Mouse (Mus musculus): Measurements from ENCODE around the gene Cops3. TPM values are rescaled to one million over a fixed set of nuclear protein-coding genes. Genes with fewer than 3 reads are reported as not detected.

Gene Cops3
- polyA plus RNA-seq, 1 experiment = 65.7 TPM

DNA sequence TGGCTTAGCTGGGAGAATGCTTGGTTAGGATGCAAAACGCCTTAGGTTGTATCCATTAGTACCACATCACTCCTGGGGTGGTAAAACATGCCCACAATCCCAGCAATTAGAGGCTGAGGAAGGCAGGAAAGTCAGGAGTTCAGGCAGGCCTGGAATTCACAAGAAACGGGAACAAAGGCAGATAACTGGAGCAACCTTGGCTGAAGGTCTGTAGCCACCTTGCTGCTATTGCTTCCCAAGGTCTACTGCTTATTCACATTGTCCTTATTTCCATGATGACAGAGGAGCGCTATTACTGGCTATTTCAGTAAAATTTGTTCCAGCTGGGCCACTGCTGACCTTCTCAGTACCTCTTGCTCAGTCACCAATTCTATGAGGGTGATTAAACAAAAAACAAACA, 26.4 kb downstream of the Cops3 start:
- H3K27me3 ChIP-seq (ENCODE audit: control insufficient read depth, insufficient read depth, insufficient read length) = no peaks in the 10 kb centered on the region
- no peak overlapping the region for H3K4me2 ChIP-seq (ENCODE audit: low read depth)
- H3ac ChIP-seq (ENCODE audit: control insufficient read depth, insufficient read length) = no peak overlapping the region
- H3K79me2 ChIP-seq (ENCODE audit: control insufficient read depth, insufficient read depth) = peaks cover 12% of the 10 kb centered on the region
- no peak for TF ChIP-seq SRF (IDR thresholded peaks at IDR 0.05; ENCODE audit: control insufficient read depth, insufficient read length, low read depth)
- no peak for TF ChIP-seq E2F4 (IDR thresholded peaks at IDR 0.05; ENCODE audit: insufficient read depth)
- TF ChIP-seq POLR2A (IDR thresholded peaks at IDR 0.05; ENCODE audit: insufficient read length, low read depth) = no peak
- TF ChIP-seq REST (IDR thresholded peaks at IDR 0.05; ENCODE audit: insufficient read depth, insufficient read length) = no peak
- TF ChIP-seq CEBPB (IDR thresholded peaks at IDR 0.05; ENCODE audit: insufficient read depth, poor library complexity, severe bottlenecking) = no peak
- TF ChIP-seq POLR2AphosphoS2 (IDR thresholded peaks at IDR 0.05; ENCODE audit: insufficient read length, low read depth) = no peak
- TF ChIP-seq MYOG (IDR thresholded peaks at IDR 0.05; ENCODE audit: control insufficient read depth in 1 of 3, insufficient read depth in 1 of 3, insufficient read length in 2 of 3, low read depth in 2 of 3) = no peak
- TF ChIP-seq USF1 (IDR thresholded peaks at IDR 0.05; ENCODE audit: low read depth) = no peak
- no peak for TF ChIP-seq TCF12 (IDR thresholded peaks at IDR 0.05; ENCODE audit: insufficient read depth, poor library complexity, severe bottlenecking)
- no peak for TF ChIP-seq MAX (IDR thresholded peaks at IDR 0.05; ENCODE audit: low read depth)
- TF ChIP-seq MYOD1 (IDR thresholded peaks at IDR 0.05; ENCODE audit: control insufficient read depth in 1 of 3, insufficient read length in 2 of 3, low read depth in 2 of 3) = no peak
- TF ChIP-seq TCF3 (IDR thresholded peaks at IDR 0.05; ENCODE audit: insufficient read length, low read depth) = no peak
- H3K4me3 ChIP-seq = no peak overlapping the region
- H3K36me3 ChIP-seq (ENCODE audit: control insufficient read depth, insufficient read depth) = peaks cover 14% of the 10 kb centered on the region

DNA sequence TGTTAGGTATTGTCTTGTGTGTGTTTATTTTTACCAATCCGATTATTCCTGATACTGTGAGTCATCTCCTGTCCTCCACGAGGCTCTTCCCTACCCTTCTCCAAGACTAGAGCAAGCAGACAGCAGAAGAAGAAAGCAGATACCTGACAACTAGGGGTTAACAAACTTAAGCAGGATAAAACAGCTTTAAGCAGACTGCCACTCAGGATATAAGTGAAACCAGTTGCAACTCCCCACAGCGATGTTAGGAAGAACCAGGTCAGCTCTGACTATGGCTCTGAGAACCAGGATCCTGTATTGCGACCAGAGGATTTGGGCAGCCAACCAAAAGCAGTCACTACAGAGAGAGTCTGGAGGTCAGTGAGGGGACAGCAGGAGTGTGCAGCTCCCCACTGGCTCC, 28.4 kb downstream of the Cops3 start:
- H3K27me3 ChIP-seq (ENCODE audit: control insufficient read depth, insufficient read depth, insufficient read length) = no peaks in the 10 kb centered on the region
- H3ac ChIP-seq (ENCODE audit: control insufficient read depth, insufficient read length) = no peak overlapping the region
- H3K4me3 ChIP-seq = peak overlapping the region; percentile 99
- peak overlapping the region; percentile 99 for H3K4me2 ChIP-seq (ENCODE audit: low read depth)
- peaks cover 25% of the 10 kb centered on the region for H3K79me2 ChIP-seq (ENCODE audit: control insufficient read depth, insufficient read depth)
- TF ChIP-seq TCF3 (IDR thresholded peaks at IDR 0.05; ENCODE audit: insufficient read length, low read depth) = no peak
- TF ChIP-seq E2F4 (IDR thresholded peaks at IDR 0.05; ENCODE audit: insufficient read depth) = no peak
- no peak for TF ChIP-seq POLR2AphosphoS2 (IDR thresholded peaks at IDR 0.05; ENCODE audit: insufficient read length, low read depth)
- H3K36me3 ChIP-seq (ENCODE audit: control insufficient read depth, insufficient read depth) = no peaks in the 10 kb centered on the region

DNA sequence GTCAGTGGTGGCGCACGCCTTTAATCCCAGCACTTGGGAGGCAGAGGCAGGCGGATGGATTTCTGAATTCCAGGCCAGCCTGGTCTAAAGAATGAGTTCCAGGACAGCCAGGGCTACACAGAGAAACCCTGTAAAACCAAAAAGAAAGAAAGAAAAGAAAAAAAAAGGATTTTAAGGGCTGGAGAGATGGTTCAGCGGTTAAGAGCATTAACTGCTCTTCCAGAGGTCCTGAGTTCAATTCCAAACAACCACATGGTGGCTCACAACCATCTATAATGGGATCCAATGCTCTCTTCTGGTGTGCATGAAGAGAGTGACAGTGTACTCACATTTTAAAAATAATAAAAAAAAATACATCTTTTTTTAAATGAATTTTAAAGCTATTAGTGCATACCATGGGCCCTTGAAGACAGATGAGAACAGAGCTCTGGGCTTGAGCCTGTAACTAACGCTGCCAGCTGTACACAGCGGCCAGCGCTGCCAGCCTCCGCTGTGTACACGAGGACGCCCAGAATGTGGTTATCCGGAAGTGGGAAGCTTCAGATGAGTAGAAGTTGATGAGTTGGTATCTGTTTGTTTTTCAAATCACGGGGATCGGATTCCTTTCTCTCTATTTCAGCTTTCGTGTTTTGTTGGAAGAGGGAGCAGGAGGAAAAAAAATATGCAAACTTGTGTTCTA, 29.0 kb downstream of the Cops3 start:
- peak overlapping the region; percentile 99 for H3K4me3 ChIP-seq
- no peaks in the 10 kb centered on the region for H3K27me3 ChIP-seq (ENCODE audit: control insufficient read depth, insufficient read depth, insufficient read length)
- peak overlapping the region; percentile 99 for H3K4me2 ChIP-seq (ENCODE audit: low read depth)
- TF ChIP-seq MAX (IDR thresholded peaks at IDR 0.05; ENCODE audit: low read depth) (no peak), SRF (IDR thresholded peaks at IDR 0.05; ENCODE audit: control insufficient read depth, insufficient read length, low read depth) (no peak), E2F4 (IDR thresholded peaks at IDR 0.05; ENCODE audit: insufficient read depth) (no peak), CEBPB (IDR thresholded peaks at IDR 0.05; ENCODE audit: insufficient read depth, poor library complexity, severe bottlenecking) (no peak)
- H3K36me3 ChIP-seq (ENCODE audit: control insufficient read depth, insufficient read depth) = no peaks in the 10 kb centered on the region
- H3ac ChIP-seq (ENCODE audit: control insufficient read depth, insufficient read length) = peak overlapping the region; percentile 76
- H3K79me2 ChIP-seq (ENCODE audit: control insufficient read depth, insufficient read depth) = peaks cover 25% of the 10 kb centered on the region

DNA sequence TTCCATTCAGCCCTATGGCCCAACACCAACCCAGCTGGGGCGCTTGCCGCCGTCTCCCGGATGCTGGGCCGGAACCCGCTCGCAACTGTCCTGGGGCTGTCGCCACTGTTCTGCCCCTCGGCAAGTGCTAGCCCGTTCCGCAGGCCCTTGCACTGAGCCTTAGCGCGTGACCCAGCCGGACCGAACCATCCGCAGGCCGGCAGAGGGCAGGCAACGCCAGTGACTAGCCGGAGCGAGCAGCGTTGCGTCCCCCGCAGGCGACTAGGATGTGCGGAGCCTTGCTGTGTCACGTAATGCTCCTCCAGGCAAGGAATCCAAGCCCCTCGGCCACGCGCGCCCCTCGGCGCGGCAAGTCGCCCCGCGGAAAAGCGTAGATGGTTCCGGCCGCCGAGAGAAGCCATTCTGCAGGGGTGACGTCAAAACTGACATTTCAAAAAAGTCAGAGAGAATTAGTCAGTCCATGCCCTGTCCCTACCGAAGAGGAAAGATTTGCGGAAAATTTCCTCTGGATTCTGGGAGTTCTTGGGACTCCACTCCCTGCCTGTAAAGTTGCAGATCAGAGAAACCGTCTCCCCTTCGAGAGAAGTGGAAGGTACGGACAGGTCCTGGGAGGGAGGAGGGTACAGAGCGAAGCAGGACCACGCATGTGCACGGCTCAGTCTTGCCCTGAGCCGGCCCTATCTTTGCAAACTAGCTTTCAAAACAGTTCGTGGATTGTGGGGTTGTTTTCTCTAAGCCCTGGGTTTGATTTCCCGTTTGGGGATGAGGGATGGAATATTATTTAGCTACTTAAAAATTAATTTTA, 29.8 kb downstream of the Cops3 start, which contains the start of gene Flcn:
Flcn (minus strand) TSS at position 347 of the 805 bp plus-strand sequence.
- Histone ChIP-seq H3K79me2 (ENCODE audit: control insufficient read depth, insufficient read depth) (peaks cover 25% of the 10 kb centered on the region), H3K36me3 (ENCODE audit: control insufficient read depth, insufficient read depth) (no peaks in the 10 kb centered on the region), H3K4me2 (ENCODE audit: low read depth) (peak within 1 kb of the TSS; percentile 99), H3K27me3 (ENCODE audit: control insufficient read depth, insufficient read depth, insufficient read length) (no peaks in the 10 kb centered on the region), H3K4me3 (peak within 1 kb of the TSS; percentile 99), H3ac (ENCODE audit: control insufficient read depth, insufficient read length) (peak within 1 kb of the TSS; percentile 76)
- TF ChIP-seq REST (IDR thresholded peaks at IDR 0.05; ENCODE audit: insufficient read depth, insufficient read length) = no peak
- peak in 2 of 3 experiments; percentile 41 to 62 for TF ChIP-seq MYOG (IDR thresholded peaks at IDR 0.05; ENCODE audit: control insufficient read depth in 1 of 3, insufficient read depth in 1 of 3, insufficient read length in 2 of 3, low read depth in 2 of 3)
- TF ChIP-seq USF1 (IDR thresholded peaks at IDR 0.05; ENCODE audit: low read depth) = peak; percentile 41
- TF ChIP-seq MAX (IDR thresholded peaks at IDR 0.05; ENCODE audit: low read depth) = no peak
- TF ChIP-seq TCF3 (IDR thresholded peaks at IDR 0.05; ENCODE audit: insufficient read length, low read depth) = no peak
- TF ChIP-seq TCF12 (IDR thresholded peaks at IDR 0.05; ENCODE audit: insufficient read depth, poor library complexity, severe bottlenecking) = no peak
- TF ChIP-seq POLR2AphosphoS2 (IDR thresholded peaks at IDR 0.05; ENCODE audit: insufficient read length, low read depth) = peak; percentile 98
- TF ChIP-seq MYOD1 (IDR thresholded peaks at IDR 0.05; ENCODE audit: control insufficient read depth in 1 of 3, insufficient read length in 2 of 3, low read depth in 2 of 3) = peak in 1 of 3 experiments; percentile 50
- peak; percentile 99 for TF ChIP-seq POLR2A (IDR thresholded peaks at IDR 0.05; ENCODE audit: insufficient read length, low read depth)

Data from myocyte (in vitro differentiated cells).